Mouse (Mus musculus) cerebellum, adult 18-20 months (tissue): Measurements from ENCODE around the gene Frat2.
"Not testable (repeated sequence)": the region's sequence is repeated elsewhere in the genome, so short reads cannot be mapped to it uniquely, and the experiment has no call there.

Experiments used
- DNase-seq, 2 experiments: peaks; one replicate each; pipeline ENCODE4 v3.0.0; 2021

Gene Frat2

DNA sequence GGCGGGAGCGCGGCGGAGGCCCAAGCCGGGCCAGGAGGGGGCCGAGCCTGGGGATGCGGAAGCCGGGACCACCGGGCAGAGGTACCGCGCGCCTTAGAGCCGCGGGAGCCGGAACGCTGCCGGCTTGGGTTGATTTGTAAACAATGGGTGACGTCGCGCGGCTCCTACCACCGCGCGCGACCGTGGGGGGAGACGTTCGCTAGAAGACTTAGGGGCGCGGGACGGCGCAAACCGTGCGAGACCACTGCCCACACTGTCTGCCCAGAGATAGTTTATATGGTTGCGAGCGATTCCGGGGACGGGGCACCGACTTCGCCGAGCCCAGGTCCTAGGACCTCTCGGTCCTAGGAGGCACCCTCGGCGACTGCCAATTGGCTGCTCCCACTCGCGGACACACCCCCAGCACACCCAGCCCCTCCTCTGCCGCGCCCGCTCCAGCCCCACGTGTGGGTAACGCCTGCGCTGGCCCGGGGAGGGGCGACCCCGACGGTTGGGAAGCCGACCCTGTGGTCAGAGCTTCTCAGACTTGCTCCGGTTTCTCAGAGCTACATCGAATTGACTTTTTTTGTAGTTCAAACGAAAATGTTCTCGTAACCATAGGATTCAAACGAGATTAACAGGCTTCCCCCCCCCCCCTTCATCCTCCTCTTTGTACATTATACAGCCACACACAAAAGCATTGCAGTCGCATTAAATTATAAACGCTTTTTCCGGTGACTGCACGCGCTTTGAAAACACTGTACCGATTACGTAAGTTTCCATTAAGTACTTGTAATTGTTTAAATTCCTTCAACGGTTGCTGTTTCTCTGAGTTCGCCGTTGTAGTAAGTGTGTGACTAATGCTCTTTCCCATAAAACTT, at the start of gene Frat2:
TSS of gene Frat2 (minus strand) at position 141 of the 860 bp plus-strand sequence.
- DNase-seq = peak; percentile 89 to 90

DNA sequence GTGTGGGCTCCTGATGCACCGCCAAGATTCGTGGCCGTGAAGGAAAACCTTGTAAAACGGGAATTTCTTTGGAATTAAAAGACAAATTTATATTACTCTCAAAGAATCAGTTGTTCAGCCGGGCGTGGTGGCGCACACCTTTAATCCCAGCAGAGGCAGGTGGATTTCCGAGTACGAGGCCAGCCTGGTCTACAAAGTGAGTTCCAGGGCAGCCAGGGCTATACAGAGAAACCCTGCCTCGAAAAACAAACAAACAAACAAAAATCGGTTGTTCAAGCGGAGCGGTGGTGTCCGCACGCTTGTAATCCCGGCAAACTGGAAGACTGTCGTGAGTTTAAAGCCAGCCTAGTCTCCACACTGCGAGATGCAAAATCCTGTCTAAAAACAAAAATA, 48.4 kb upstream of the Frat2 start:
- no peak for DNase-seq

DNA sequence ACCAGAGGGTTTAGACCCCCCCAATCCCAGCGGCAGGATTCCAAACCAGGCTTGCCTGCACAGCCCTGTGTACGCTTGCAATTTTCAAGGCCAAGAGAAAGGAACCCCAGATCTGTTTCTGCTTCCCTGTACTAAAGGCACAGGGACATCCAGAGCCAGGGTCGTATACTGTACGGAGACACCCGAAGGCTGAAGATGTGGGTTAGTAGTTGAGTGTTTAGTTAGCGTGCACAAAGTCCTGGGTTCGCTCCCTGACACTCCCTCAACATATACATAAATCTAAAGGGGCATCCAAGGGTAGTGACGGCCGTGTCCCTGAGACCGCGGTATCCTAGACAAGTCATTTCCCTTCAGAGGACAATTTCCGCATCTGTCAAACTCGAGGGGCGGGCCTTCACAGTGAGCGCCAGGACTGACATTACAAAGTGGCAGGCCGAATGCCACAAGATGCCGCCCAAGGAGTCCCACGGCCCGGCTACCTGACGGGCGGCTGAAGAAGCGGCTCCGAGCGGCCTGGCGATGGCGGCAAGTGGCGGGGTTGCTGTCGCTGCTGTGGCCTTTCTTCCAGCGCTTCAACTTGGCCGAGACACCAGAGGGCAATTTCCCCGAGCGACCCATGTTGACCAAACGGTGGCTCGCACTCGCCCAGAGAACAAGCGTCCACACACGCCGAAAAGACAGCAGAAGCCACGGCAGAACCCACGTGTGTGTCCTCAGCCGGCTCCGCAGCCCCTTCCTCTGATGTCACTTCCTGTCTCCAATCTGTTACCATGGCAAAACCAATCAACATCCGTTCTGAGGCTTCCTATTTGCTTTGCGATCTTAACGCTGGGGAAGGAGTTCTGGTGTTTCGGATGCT, 47.8 kb upstream of the Frat2 start, which contains the start of gene Rrp12:
TSS of gene Rrp12 (minus strand) at position 714 of the 859 bp plus-strand sequence.
- peak; percentile 81 to 90 for DNase-seq

DNA sequence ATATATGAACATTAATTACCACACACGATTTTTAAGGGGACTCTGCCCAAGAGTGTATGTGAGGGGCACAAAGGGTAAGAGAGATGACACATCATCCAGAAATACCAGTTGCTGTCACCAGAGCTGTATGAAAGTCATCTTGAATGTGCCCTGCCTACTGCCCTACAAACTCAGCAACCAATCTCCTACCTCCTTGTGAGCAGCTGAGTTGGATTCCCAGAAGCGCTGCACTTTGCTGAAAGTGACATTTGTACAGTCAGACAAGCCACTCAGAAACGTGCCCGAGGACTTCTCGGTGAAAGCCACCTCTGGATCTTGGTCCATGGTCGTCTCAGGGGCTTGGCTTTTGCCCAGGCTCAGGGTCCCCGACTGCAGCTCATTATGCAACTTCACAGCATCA, 47.0 kb upstream of the Frat2 start:
- DNase-seq = no peak

DNA sequence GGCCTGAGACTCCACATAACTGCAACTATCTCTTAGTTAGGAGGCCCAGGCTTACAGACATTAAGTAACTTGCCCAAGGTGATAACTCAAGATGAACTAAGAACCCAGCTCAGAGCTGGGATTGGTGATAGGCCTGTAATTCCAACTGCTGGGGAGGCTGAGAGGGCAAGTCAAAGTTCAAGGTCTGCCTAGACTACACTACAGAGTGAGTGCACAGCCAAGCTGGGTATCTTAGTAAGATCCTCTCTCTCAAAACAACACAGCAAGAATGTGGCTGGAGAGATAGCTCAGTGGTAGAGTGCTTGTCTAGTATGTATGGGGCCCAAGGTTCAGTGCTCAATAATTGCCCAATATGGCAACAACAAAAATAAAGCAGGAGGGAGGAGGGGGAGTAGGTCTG, 40.3 kb upstream of the Frat2 start:
- no peak for DNase-seq

DNA sequence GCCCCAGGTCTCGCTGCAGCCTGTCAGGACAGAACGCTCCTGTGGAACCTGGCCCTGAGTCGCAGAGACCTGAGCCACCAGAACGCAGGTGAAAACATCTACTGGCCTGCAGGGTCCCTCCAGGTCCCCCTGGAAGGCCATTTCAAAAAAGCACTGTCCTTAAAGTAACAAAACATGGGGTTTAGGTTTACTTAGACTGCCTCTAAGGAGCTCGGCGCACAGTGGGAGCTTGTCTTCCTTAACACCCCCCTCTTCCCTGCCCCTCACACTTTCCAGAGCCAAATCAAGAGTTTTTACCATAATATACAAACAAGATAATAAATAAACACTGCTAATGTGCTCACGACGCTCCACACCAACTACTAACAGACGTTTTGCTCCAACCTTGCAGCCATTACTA, 36.0 kb upstream of the Frat2 start:
- DNase-seq = no peak

DNA sequence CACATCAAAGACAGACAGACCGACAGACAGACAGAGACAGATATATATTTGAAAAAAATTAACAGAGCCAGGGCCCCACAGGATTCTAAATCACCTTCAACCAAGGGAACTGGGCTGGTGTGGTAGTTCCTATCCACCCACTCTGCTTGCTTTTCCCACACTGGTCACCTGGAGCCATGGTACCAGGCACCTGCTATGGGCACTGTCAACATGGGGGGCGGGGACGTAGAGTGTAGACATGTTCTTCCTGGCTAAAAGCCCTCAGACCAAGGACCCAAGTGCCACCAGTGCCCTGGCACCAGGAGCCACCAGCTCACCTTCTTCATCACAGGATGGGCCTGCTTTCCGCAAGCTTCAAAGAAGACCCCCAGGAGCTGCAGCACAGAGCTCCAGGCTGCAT, 33.9 kb upstream of the Frat2 start:
- DNase-seq = no peak

DNA sequence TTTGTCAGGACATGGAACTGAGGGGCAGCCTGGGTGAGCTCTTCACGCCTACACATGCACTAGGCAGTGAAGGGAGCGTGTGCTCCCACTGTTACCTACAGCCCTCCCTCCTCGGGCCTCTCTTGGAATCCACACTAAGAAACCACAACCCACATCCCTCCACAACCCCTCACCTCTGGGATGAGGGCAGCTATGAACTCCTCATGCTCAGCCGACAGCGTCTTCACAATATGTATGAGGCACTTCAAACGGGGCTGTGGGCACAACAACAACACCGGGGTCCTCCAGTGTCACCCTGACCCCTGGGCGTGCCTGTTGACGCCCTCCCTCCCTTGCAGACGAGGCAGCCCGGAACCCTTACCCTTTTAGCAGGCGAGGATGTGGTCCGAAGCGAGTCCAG, 26.4 kb upstream of the Frat2 start:
- no peak for DNase-seq

DNA sequence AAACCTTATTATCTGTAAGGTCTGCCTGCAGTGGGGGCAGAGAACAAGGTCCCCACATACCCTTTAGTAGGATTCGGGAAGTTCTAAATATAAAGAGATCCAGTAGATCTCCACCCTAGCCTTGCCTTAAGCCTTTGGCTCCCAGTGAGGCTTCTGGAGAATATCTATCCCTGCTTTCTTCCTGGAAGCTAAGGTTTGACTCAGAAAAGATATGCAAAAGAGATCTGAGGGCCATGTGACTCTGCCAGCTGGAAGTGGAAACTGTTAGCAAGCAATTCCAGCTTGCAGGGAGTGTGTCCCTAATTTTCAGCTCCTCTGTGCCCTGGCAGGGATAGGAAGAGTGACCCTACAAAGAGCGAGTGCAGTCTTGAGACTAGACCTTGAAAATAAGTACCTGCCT, 24.4 kb upstream of the Frat2 start:
- DNase-seq = no peak

DNA sequence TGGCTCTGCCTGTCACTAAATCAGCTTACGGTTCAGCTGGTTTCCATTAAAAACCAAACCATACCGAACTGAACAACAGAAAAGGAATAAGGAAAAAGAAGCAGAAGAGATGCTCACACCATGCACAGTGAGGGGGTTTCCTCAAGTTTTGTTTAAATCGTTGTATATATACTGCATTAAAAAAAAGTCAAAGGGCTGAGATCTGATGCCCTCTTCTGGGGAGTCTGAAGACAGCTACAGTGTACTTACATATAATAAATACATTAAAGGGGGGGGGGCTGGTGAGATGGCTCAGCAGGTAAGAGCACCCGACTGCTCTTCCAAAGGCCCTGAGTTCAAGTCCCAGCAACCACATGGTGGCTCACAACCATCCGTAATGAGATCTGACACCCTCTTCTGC, 22.0 kb upstream of the Frat2 start:
- DNase-seq = not testable (repeated sequence)

DNA sequence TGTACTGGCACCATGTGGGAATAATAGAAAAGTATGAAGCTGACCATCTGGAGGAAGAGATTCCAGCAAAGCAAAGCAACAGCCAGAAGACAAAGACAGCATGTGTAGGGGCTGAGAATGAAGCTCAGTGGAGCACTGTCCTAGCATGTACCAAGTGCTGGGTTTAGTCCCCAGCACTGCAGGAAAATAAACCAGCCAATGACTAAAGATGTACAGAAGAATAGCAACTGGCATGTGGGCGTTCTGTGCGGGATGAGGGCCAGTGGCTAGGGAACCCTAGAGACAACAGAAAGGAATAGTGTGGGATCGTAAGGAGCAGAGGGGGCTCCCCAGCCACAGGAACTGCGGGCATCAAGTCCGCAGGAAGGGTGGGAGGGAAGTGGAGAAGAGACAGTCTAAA, 21.4 kb upstream of the Frat2 start:
- DNase-seq = no peak

DNA sequence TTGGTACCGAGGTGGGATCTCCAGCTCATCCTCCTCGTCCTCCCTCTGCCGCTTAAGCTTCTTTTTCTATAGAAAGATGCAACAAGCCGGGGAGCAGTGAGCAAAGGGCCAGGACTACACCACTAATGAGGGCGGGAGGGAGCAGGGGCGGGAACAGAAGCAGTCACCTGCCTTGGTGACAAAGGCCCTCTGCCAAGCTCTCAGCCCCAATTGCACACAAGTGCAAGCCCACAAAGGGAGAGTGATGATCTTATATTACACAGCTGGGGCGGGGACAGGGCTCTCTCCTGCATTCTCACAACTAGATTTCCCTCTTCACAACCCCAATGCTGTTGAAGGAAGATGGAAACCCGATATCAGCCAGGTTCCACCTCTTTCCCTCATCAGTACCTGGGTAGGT, 18.8 kb upstream of the Frat2 start:
- DNase-seq = no peak

DNA sequence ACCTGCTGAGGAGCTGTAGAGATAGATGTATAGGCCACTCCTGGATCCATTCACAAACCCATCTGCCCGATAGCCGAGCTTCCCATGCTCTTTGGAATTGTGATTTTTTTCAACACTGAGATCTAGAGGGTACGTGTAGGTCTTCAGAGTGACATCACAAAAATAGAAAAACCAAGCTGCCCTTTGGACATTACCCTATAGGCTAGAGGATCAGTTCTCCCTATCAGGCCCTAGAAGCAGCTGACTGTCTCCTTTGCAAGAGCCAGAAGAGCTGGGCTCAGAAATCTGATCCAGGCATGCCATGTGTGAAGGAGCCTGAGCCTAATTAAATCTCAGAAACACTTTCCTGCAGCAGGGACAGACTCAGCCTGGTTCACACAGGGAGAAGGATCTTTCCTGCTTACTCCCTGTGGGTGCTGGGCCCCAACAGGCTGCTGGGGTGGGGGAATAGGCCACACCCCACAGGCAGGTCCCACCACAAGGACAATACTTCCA, 9.9 kb upstream of the Frat2 start:
- DNase-seq = no peak

DNA sequence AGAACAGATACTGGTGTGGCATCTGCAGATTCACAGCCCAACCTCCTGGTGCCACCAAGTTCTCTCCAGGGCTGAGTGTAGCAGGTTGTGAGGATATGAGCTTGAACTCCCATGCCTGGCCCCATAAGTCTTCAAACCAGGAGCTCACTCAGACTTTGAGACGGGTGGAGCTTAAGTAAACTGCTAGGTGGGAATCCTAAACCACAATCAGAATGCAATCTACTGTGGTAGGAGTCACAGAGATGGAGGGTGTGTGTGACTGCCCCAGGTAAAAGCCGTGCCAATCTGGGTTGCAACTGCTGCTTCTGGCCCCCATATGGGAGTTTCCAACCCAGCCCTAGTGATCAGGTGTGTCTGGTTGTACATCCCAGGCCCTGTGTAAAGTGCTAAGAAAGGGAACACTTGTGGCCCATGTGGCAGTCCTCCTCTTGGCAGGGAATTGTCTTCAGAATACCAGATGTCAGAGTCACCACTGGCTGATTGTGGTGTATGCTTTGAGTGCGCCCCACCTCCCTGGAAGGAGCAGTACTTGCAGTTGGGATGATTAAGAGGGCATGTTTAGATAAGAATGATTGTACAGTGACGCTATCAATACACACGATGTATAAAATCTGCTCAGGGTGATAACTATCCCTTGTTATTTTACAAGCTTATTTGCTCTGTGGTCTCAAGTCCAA, 9.3 kb upstream of the Frat2 start:
- DNase-seq = no peak

DNA sequence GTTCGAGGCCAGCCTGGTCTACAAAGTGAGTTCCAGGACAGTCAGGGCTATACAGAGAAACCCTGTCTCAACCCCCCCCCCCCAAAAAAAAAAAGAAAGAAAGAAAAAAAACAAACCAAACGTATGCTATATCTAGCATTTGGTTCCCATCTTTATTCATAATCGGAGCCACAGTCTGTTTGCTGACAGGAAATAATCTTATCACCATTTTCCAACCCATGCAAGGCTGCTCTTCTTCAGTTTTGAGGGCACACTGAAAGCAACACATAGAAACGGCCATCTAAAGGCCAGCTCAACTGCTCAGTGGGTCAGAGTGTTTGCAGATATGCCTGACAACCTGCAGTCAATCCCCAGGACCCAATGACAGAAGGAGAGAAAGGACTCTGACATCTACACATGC, 4.5 kb upstream of the Frat2 start:
- no peak for DNase-seq

DNA sequence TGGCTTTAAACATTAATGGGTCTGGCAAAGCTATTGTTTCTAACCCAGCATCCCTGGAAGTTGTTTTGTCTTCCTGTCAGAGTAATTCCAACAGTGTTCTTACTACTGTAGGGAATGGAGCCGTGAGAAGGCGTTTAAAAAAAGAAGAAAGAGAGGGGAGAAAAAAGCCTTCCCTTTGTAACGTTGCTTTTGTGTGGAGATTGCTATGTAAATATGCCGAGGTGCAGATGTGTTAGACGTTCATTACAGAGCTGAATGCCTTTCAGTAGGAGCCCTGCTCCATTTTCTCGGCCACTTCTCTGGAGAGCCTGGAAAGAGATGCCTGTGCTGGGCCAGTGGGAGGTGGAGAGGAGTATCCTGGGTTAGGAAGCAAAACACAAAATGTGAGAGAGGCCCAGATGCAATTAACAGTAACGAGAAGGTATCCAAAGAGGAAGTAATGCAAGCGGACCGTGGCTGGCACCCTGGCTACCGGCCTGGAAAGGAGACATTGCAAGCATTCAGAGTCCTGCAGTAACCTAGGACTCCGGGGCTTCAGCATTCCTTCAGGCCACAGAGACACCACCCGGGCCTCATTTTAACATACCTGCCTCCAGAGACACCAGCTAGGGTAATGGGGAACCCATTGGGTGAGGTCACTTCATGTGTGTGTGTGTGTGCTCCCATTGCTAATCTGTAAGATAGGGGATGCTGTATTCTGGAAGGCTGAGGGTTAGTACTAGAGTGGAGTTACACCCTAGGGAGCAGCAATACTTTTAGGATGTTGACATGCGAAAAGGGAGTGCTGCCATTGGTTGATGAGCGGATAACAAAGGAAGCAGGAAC, 3.0 kb upstream of the Frat2 start:
- DNase-seq = no peak

DNA sequence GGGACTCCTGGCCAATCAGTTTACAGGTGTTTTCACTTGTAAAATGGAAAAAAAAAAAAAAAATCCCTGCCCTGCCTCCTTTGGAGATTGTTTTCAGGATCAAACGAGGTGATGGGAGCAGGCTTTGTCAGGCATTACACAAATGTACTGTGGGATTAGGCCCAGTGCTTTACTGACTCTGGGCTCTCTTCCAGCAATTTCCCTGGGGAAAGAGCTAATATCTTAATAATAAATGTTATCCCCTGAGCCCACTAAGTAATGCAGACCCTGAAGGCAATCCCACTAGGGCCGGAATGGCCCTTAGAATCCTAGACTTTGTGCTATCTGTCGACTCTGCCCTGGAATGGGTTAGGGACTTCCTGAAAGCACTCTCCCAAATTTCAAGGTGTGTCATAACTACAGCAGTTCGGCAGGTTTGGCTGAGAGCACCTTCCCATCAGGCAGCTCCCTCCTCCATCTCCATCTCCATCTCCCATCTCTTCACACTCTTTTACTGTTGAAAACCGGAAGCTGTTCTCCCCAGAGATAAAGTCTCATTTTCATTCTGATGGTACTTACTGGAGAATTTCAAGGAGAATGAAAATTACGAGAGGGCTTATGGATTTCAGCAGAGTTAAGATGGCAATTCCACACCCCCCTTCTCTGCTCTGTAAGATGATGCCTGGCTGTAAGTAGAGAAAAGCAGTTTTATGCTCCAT, 2.2 kb upstream of the Frat2 start:
- no peak for DNase-seq

DNA sequence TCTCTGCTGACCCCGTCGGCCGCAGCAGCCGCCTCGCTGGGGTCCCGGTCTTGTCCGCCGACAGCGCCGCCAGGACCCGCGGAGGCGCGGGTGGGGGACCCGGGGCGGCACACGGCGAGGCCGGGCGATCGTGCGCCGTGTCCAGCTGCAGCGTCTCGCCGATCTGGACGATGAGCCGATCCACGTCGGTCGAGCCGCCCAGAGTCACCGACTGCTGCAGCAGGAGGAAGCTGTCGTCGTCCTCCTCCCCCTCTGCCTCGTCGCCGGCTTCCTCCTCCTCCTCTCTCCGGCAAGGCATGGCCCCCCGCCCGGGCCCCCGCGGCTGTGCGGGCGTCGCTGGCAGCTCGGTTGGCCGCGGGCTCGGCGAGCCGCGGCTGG, 329 bp downstream of the Frat2 start:
- not testable (repeated sequence) for DNase-seq

DNA sequence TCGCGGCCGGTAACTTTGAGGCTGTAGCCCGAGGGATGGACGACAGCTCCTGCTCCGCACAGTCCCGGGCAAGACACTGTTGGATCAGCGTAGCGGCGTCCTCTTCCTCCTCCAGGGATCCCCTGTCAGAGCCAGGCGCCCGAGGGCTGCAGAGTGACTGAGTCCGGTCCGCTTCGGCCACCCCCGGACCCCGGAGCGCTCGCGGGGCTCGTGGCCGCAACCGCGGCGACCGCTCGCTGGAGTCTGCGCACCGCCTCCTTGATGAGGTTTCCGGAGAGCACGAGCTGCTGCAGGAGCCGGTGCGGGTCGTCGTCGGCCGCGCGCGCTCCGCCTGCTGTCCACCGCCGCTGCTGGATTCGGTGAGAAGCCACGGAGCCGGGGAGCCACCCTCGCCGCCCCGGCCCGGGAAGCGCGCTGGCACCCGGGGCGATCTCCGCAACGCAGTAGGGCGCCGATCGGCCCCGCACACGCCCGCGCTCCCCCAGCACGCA, 796 bp downstream of the Frat2 start:
- peak; percentile 49 to 69 for DNase-seq

DNA sequence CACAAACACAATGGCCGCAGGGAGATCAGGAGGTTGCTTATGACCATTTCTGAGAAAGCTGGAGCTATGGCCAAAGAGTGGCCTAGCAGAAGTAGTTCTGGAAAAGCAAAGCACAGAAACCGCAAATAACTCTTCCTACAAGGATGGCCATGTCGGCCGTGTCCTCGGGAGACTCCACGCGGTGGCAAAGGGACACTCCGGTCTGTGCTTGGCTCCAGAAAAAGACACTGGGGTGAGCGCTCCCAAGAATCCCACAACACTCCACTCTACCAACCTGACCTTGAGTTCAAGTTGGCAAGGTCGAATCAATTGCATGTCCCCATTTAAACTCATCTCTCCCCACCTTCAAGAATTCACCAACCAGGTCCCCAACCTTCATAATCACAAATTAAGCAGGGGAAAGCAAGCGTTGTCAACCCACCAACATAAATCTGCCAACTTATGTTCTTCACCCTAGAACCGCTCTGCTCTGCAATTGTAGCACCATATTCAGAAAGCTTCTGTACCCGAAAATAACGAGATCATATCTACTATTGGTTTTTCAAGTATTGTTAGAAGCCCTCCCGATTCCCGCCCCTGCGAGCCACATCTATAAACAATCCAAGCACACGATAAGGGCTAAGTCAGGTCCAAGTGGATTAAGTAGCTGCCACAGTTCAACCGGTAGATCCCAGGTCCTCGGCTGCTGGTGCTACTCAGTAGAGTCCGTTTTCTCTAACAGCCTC, 1.4 kb downstream of the Frat2 start:
- peak; percentile 52 to 60 for DNase-seq

DNA sequence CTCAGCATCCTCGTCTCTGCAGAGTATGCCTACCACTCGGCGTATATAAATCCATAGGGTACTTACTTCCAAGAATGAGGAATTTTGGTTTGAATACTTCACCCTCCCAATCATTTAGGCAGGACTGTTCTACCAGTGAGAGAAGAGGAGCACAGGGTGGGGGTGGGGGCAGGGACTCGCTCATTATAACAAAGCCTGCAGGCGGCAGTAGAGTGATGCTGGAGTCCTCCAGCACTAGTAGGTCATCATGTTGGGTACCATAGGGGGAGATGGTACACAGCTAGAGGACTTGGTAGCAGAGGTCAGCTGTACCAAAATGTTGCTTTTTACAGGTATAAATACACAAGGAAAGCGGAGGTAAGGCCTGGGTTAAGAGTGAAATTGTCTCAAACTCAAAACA, 3.6 kb downstream of the Frat2 start:
- DNase-seq = no peak
